Comparison of ENCODE assay signal across 10 mouse cellular contexts in genomic region chr9:67845648-67846047, GRCm38 (mm10). TPM values are rescaled to one million over a fixed set of nuclear protein-coding genes. Genes with fewer than 3 reads are reported as not detected.
DNase-seq lines count a peak whose midpoint lies in the region.
"Had no signal": no experiment of that assay in that cellular context is flagged by ENCODE, and none has a peak within 500 bp of the region (broad histone marks: within the 10 kb centered on the region; RNA-seq: fewer than 3 reads in every experiment).

No protein-coding gene starts in this region.

- peak; percentile 33 for DNase-seq in CD4-positive helper T cell, adult 2 months (ENCODE audit: low read depth, low spot score)
- peak; percentile 22 for DNase-seq in T-cell, adult 2 months (ENCODE audit: low spot score)
- DNase-seq in cerebellum, postnatal 14 days, result peak; percentile 59 to 69
- DNase-seq in naive thymus-derived CD4-positive, alpha-beta T cell, adult 2 months (ENCODE audit: low read depth), result peak; percentile 60
- no peak for DNase-seq in Muller cell, postnatal 12 days (ENCODE audit: inconsistent ontology term)
- no peak for DNase-seq in urinary bladder, adult 2 months (ENCODE audit: low spot score)
- no peak for DNase-seq in B cell, adult 2 months
- DNase-seq: kidney, adult 18-20 months; layer of hippocampus, adult 9-11 months had no signal

RNA-seq across cellular contexts. Expression of gene Vps13c, which starts 5.5 kb away (rescaled TPM):
- 18.8 and 19.7 TPM in 2 replicates for polyA plus RNA-seq in urinary bladder, adult 2 months (2012; rRNA removed)

RNA-seq across cellular contexts. Expression of gene C2cd4a, which starts 13.5 kb away (rescaled TPM):
- polyA plus RNA-seq in urinary bladder, adult 2 months (2012; rRNA removed), result 0.48 and 0.59 TPM in 2 replicates
- polyA plus RNA-seq: embryonic facial prominence, embryonic 11.5 days had no signal

Comparison
In these comparisons a context has a peak if more than half of its experiments do, and no peak if none do; other contexts are left out.
1. DNase-seq: peak in CD4-positive helper T cell, adult 2 months (single experiment), T-cell, adult 2 months (single experiment), cerebellum, postnatal 14 days (2 of 2) and naive thymus-derived CD4-positive, alpha-beta T cell, adult 2 months (single experiment); none in Muller cell, postnatal 12 days (single experiment), urinary bladder, adult 2 months (single experiment) and B cell, adult 2 months (0 of 2).